Mouse (Mus musculus) C2C12 (cell line): ENCODE data around the gene Myt1l.

Experiments
- CTCF ChIP-seq: IDR thresholded peaks from one replicate; pipeline ENCODE4 v1.5.1; 2011; ENCODE audit not compliant: control insufficient read depth, insufficient read depth, insufficient read length
- MAX ChIP-seq: IDR thresholded peaks from one replicate; pipeline ENCODE4 v1.6.1; 2011; ENCODE audit warnings: mild to moderate bottlenecking, control low read depth
- MYOD1 ChIP-seq: IDR thresholded peaks from one replicate; pipeline ENCODE4 v1.6.1; 2011; ENCODE audit warnings: low read depth; ENCODE audit not compliant: control insufficient read depth, insufficient read length
- MYOG ChIP-seq: IDR thresholded peaks from one replicate; pipeline ENCODE4 v1.6.1; 2011; ENCODE audit not compliant: control insufficient read depth, insufficient read length; ENCODE audit errors: extremely low read depth
- USF1 ChIP-seq: IDR thresholded peaks from one replicate; pipeline ENCODE4 v1.6.1; 2011; ENCODE audit warnings: low read depth, mild to moderate bottlenecking, control low read depth, moderate library complexity

DNA sequence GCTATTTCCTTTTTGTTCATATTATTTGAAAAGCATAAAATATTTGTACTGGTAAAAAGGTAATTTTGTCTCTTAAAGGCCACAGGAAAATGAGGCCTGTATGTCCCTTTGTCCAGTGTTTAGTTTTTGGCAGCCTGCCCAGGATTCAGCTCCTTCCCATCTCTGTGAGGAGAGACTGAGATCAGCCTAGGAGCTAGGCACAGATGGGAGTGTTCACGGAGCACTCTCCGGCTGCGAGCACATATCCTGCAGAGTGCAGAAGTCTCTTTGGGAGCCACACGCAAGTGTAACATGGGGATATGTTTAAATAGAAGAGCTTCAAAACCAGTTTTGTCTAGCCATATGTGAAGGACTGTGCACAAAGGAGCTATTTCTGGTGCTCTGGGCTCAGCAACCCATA is 174.4 kb downstream of the Myt1l start:
- no peak for TF ChIP-seq CTCF
- no peak for TF ChIP-seq MAX
- TF ChIP-seq USF1, result no peak
- TF ChIP-seq MYOD1, result no peak
- TF ChIP-seq MYOG, result no peak
